Mouse (Mus musculus): ENCODE results near the gene Fam166a. TPM values are rescaled to one million over a fixed set of nuclear protein-coding genes. Genes with fewer than 3 reads are reported as not detected.

Fam166a gene
- polyA plus RNA-seq, 1 experiment from 2014 or later = 1.6 TPM

GRCm38 (mm10) chr2:25266720-25267119 lies 48.2 kb downstream of the Fam166a start:
- Histone ChIP-seq H3K9me3 (no peaks in the 10 kb centered on the region), H3K36me3 (peaks cover 16% of the 10 kb centered on the region; the same call in 1 of the 2 replicates), H3K4me2 (replicated peaks) (peak overlapping the region; percentile 21; the same call in 1 of the 2 replicates), H3K4me1 (peaks cover 66% of the 10 kb centered on the region), H3K9ac (replicated peaks) (peak overlapping the region; percentile 31; the same call in 1 of the 2 replicates), H3K27me3 (peaks cover 30% of the 10 kb centered on the region), H3K27ac (replicated peaks) (no peak overlapping the region), H3K4me3 (no peak overlapping the region)
- WGBS = 55% methylated on average over 2 of the region's 2 CpGs
- no peak for ATAC-seq (ENCODE audit: low FRiP score, low read depth)

GRCm38 (mm10) chr2:25267241-25267640 lies 48.7 kb downstream of the Fam166a start:
- Histone ChIP-seq H3K4me2 (replicated peaks) (no peak overlapping the region), H3K27me3 (peaks cover 30% of the 10 kb centered on the region), H3K9ac (replicated peaks) (0 out of 2 replicates have a peak overlapping the region, but pooled peaks have one; percentile 31), H3K4me1 (peaks cover 63% of the 10 kb centered on the region), H3K4me3 (no peak overlapping the region), H3K36me3 (peaks cover 16% of the 10 kb centered on the region; the same call in 1 of the 2 replicates), H3K27ac (replicated peaks) (no peak overlapping the region), H3K9me3 (no peaks in the 10 kb centered on the region)
- ATAC-seq (ENCODE audit: low FRiP score, low read depth) = no peak

GRCm38 (mm10) chr2:25267746-25268309 lies 49.3 kb downstream of the Fam166a start:
- H3K36me3 ChIP-seq = peaks cover 16% of the 10 kb centered on the region; the same call in 1 of the 2 replicates
- no peak for ATAC-seq (ENCODE audit: low FRiP score, low read depth)
- H3K4me3 ChIP-seq = no peak overlapping the region
- H3K9ac ChIP-seq (replicated peaks) = no peak overlapping the region
- H3K4me1 ChIP-seq = peaks cover 62% of the 10 kb centered on the region
- H3K4me2 ChIP-seq (replicated peaks) = no peak overlapping the region
- no peak overlapping the region for H3K27ac ChIP-seq (replicated peaks)
- H3K9me3 ChIP-seq = no peaks in the 10 kb centered on the region
- H3K27me3 ChIP-seq = peaks cover 29% of the 10 kb centered on the region
- 73% methylated on average over 4 of the region's 4 CpGs for WGBS

Other genes with a start within 250 kb of the Fam166a start
- 140 TPM in 2 replicates for gene Mrpl41, start 243.6 kb upstream of the Fam166a start, polyA plus RNA-seq (2016; fragmentation: Nextera tagmentation; extraction: Ambion mirVana)
- 3.6 and 5.5 TPM in 2 replicates for gene Pnpla7, start 242.7 kb upstream of the Fam166a start, polyA plus RNA-seq (2016; fragmentation: Nextera tagmentation; extraction: Ambion mirVana)
- gene Nsmf, start 164.4 kb upstream of the Fam166a start, polyA plus RNA-seq (2016; fragmentation: Nextera tagmentation; extraction: Ambion mirVana) = 102 and 104 TPM in 2 replicates
- not detected in 2 replicates for gene Entpd8, start 138.4 kb upstream of the Fam166a start, polyA plus RNA-seq (2016; fragmentation: Nextera tagmentation; extraction: Ambion mirVana)
- gene Noxa1, start 123.6 kb upstream of the Fam166a start, polyA plus RNA-seq (2016; fragmentation: Nextera tagmentation; extraction: Ambion mirVana) = not detected in 2 replicates
- 91.2 and 92.1 TPM in 2 replicates for gene Nrarp, start 38.0 kb upstream of the Fam166a start, polyA plus RNA-seq (2016; fragmentation: Nextera tagmentation; extraction: Ambion mirVana)
- gene Tor4a, start 21.9 kb upstream of the Fam166a start, polyA plus RNA-seq (2016; fragmentation: Nextera tagmentation; extraction: Ambion mirVana) = 1.4 and 1.6 TPM in 2 replicates
- gene Nelfb, start 7.3 kb upstream of the Fam166a start, polyA plus RNA-seq (2016; fragmentation: Nextera tagmentation; extraction: Ambion mirVana) = 118 and 123 TPM in 2 replicates
- gene Stpg3, start 4.1 kb upstream of the Fam166a start, polyA plus RNA-seq (2016; fragmentation: Nextera tagmentation; extraction: Ambion mirVana) = not detected in 2 replicates
- 460 and 476 TPM in 2 replicates for gene Tubb4b, start 6.0 kb downstream of the Fam166a start, polyA plus RNA-seq (2016; fragmentation: Nextera tagmentation; extraction: Ambion mirVana)
- not detected in 2 replicates for gene Slc34a3, start 15.6 kb downstream of the Fam166a start, polyA plus RNA-seq (2016; fragmentation: Nextera tagmentation; extraction: Ambion mirVana)
- not detected in 2 replicates for gene Rnf224, start 18.0 kb downstream of the Fam166a start, polyA plus RNA-seq (2016; fragmentation: Nextera tagmentation; extraction: Ambion mirVana)
- 31.9 and 35.3 TPM in 2 replicates for gene Rnf208, start 23.5 kb downstream of the Fam166a start, polyA plus RNA-seq (2016; fragmentation: Nextera tagmentation; extraction: Ambion mirVana)
- gene Cysrt1, start 23.7 kb downstream of the Fam166a start, polyA plus RNA-seq (2016; fragmentation: Nextera tagmentation; extraction: Ambion mirVana) = not detected in 2 replicates
- gene AL732309.1, start 28.1 kb downstream of the Fam166a start, polyA plus RNA-seq (2016; fragmentation: Nextera tagmentation; extraction: Ambion mirVana) = 5.1 and 5.2 TPM in 2 replicates
- 20.6 and 23.6 TPM in 2 replicates for gene Tmem203, start 36.7 kb downstream of the Fam166a start, polyA plus RNA-seq (2016; fragmentation: Nextera tagmentation; extraction: Ambion mirVana)
- gene Tprn, start 43.9 kb downstream of the Fam166a start, polyA plus RNA-seq (2016; fragmentation: Nextera tagmentation; extraction: Ambion mirVana) = 10.1 and 10.2 TPM in 2 replicates
- gene Ssna1, start 53.7 kb downstream of the Fam166a start, polyA plus RNA-seq (2016; fragmentation: Nextera tagmentation; extraction: Ambion mirVana) = 210 and 216 TPM in 2 replicates
- gene Anapc2, start 53.7 kb downstream of the Fam166a start, polyA plus RNA-seq (2016; fragmentation: Nextera tagmentation; extraction: Ambion mirVana) = 143 and 144 TPM in 2 replicates
- gene Tmem210, start 69.4 kb downstream of the Fam166a start, polyA plus RNA-seq (2016; fragmentation: Nextera tagmentation; extraction: Ambion mirVana) = not detected in 2 replicates
- not detected in 2 replicates for gene Lrrc26, start 71.2 kb downstream of the Fam166a start, polyA plus RNA-seq (2016; fragmentation: Nextera tagmentation; extraction: Ambion mirVana)
- gene Grin1, start 100.4 kb downstream of the Fam166a start, polyA plus RNA-seq (2016; fragmentation: Nextera tagmentation; extraction: Ambion mirVana) = 6.1 and 8.2 TPM in 2 replicates
- gene Man1b1, start 113.6 kb downstream of the Fam166a start, polyA plus RNA-seq (2016; fragmentation: Nextera tagmentation; extraction: Ambion mirVana) = 72.2 and 72.9 TPM in 2 replicates
- 19.5 and 20.5 TPM in 2 replicates for gene Dpp7, start 137.6 kb downstream of the Fam166a start, polyA plus RNA-seq (2016; fragmentation: Nextera tagmentation; extraction: Ambion mirVana)
- 2.9 and 7.4 TPM in 2 replicates for gene Uap1l1, start 146.9 kb downstream of the Fam166a start, polyA plus RNA-seq (2016; fragmentation: Nextera tagmentation; extraction: Ambion mirVana)
- gene Sapcd2, start 153.6 kb downstream of the Fam166a start, polyA plus RNA-seq (2016; fragmentation: Nextera tagmentation; extraction: Ambion mirVana) = 52.1 and 52.3 TPM in 2 replicates
- 0.20 TPM in 2 replicates for gene Entpd2, start 177.1 kb downstream of the Fam166a start, polyA plus RNA-seq (2016; fragmentation: Nextera tagmentation; extraction: Ambion mirVana)
- gene Npdc1, start 180.6 kb downstream of the Fam166a start, polyA plus RNA-seq (2016; fragmentation: Nextera tagmentation; extraction: Ambion mirVana) = 216 and 221 TPM in 2 replicates
- 0.09 TPM in 1 of 2 replicates, not detected in the other for gene Fut7, start 204.5 kb downstream of the Fam166a start, polyA plus RNA-seq (2016; fragmentation: Nextera tagmentation; extraction: Ambion mirVana)
- gene Abca2, start 210.0 kb downstream of the Fam166a start, polyA plus RNA-seq (2016; fragmentation: Nextera tagmentation; extraction: Ambion mirVana) = 9.4 and 10.3 TPM in 2 replicates
- 2.5 and 2.9 TPM in 2 replicates for gene Clic3, start 238.1 kb downstream of the Fam166a start, polyA plus RNA-seq (2016; fragmentation: Nextera tagmentation; extraction: Ambion mirVana)
- gene Paxx, start 242.3 kb downstream of the Fam166a start, polyA plus RNA-seq (2016; fragmentation: Nextera tagmentation; extraction: Ambion mirVana) = 42.9 and 48.6 TPM in 2 replicates